Mouse (Mus musculus): ENCODE results near the gene Pgap3. TPM values are rescaled to one million over a fixed set of nuclear protein-coding genes. Genes with fewer than 3 reads are reported as not detected.

Gene Pgap3
- 4.6 and 6.4 TPM in 2 replicates for polyA plus RNA-seq (2012; ENCODE audit: insufficient read depth, insufficient read length, missing spikeins)

DNA sequence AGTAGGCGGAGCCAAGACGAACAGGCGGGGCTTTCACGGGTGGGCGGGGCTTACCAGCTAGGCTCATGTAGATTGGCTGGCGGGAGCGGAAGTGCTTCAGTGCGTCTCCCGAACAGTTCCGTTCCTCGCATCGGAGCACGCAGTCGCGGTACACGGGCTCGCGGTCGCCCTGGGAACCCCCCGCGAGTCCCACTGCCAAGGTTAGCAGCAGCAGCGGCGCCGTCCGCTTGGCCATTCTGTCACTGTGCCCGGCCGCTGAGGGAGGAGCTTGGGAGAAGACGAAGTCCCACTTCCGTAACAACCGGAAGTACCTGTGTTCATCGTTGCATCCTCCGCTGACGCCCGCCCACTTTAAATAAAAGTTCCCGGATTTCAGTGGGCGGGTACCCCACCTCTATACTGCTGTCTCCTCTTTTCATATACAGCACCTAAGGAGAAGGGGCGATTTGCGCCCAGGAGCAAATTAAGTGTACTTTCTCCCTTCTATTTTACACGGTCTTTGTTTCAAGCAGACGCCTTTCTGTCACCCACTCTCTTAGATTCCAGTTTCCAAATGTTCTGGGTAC lies at the start of gene Pgap3:
Pgap3 (minus strand) TSS at position 330 of the 566 bp plus-strand sequence.
- TF ChIP-seq POLR2A (IDR thresholded peaks at IDR 0.05; ENCODE audit: borderline replicate concordance, low read depth, low read length): no peak
- no peak for TF ChIP-seq CTCF (IDR thresholded peaks at IDR 0.05; ENCODE audit: low read depth, low read length)
- peak within 1 kb of the TSS; percentile 89 for H3K27ac ChIP-seq (ENCODE audit: insufficient read depth, low read depth, low read length)
- H3K4me3 ChIP-seq (ENCODE audit: insufficient read depth, low read length): peak within 1 kb of the TSS; percentile 84
- H3K4me1 ChIP-seq (ENCODE audit: control insufficient read depth, insufficient read depth, low read length): peaks cover 11% of the 10 kb centered on the region

DNA sequence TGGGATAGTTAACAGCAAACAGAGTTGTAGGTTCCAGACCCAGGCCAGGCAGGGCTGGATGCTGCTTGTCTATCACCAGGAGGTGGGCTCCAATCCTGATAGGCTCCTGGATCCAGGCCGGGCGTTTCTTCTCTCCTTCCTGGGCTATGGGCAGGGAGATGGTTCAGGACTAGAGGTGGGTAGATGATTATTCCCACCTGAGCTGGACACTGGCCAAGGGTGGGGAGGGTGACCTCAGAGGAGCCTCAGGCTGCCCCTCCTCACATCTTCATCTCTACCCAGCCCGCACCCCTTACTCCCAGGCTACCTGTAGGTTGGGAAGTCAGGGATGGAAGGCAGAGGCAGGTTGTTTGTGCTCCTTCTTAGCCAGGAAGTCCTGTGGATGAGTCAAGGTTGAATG lies 49.1 kb upstream of the Pgap3 start:
- TF ChIP-seq CTCF (IDR thresholded peaks at IDR 0.05; ENCODE audit: low read depth, low read length) (no peak), POLR2A (IDR thresholded peaks at IDR 0.05; ENCODE audit: borderline replicate concordance, low read depth, low read length) (no peak)
- H3K4me1 ChIP-seq (ENCODE audit: control insufficient read depth, insufficient read depth, low read length): no peaks in the 10 kb centered on the region
- H3K27ac ChIP-seq (ENCODE audit: insufficient read depth, low read depth, low read length): no peak overlapping the region
- no peak overlapping the region for H3K4me3 ChIP-seq (ENCODE audit: insufficient read depth, low read length)

DNA sequence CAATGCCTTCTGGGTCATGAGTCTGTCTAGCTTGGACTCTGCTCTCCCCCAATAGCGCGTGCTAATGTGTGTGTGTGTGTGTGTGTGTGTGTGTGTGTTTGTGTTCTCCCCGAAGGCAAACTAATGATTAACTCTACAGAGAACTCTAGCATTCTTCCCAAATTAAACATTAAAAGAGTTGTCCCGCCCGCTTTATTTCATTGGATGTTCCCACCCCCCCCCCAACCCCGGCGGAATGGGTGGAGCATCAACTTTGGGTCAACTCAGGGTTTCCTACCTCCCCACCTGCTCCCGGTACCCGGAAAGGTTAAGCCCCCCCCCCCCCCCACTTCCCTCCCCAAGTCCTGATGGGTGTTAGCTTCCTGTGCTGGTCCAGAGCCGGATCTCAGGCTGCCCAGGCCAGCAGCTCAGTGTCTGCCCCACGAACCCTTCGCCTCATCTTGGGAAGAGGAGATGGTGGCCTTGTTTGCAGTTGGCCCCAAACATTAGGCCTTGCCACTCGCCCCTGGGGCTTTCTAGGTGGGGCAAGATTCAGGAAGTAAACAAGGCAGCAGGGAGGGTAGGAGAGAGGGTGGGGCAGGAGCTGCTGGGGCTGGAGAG lies 48.0 kb upstream of the Pgap3 start:
- H3K27ac ChIP-seq (ENCODE audit: insufficient read depth, low read depth, low read length): no peak overlapping the region
- TF ChIP-seq CTCF (IDR thresholded peaks at IDR 0.05; ENCODE audit: low read depth, low read length) (no peak), POLR2A (IDR thresholded peaks at IDR 0.05; ENCODE audit: borderline replicate concordance, low read depth, low read length) (no peak)
- H3K4me3 ChIP-seq (ENCODE audit: insufficient read depth, low read length): no peak overlapping the region
- H3K4me1 ChIP-seq (ENCODE audit: control insufficient read depth, insufficient read depth, low read length): no peaks in the 10 kb centered on the region

DNA sequence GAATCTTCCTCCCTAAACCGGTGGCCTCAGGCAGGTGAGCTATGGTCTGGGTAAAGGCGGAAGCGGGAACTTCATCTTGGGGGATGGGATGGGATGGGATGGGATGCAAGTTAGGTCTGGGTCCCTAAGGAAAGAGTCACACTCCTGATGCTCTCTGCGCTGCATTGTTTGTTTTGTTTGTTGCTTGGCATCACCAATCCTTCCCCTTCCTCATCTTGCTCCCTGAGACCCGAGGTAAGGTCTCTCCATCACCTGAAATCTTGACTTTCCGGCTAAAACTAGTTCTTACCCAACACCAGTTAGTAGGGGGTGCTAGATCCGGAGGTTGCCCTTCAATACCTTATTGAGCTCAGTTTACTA lies 47.2 kb upstream of the Pgap3 start:
- Histone ChIP-seq H3K4me1 (ENCODE audit: control insufficient read depth, insufficient read depth, low read length) (no peaks in the 10 kb centered on the region), H3K4me3 (ENCODE audit: insufficient read depth, low read length) (no peak overlapping the region), H3K27ac (ENCODE audit: insufficient read depth, low read depth, low read length) (no peak overlapping the region)
- no peak for TF ChIP-seq CTCF (IDR thresholded peaks at IDR 0.05; ENCODE audit: low read depth, low read length)
- no peak for TF ChIP-seq POLR2A (IDR thresholded peaks at IDR 0.05; ENCODE audit: borderline replicate concordance, low read depth, low read length)

DNA sequence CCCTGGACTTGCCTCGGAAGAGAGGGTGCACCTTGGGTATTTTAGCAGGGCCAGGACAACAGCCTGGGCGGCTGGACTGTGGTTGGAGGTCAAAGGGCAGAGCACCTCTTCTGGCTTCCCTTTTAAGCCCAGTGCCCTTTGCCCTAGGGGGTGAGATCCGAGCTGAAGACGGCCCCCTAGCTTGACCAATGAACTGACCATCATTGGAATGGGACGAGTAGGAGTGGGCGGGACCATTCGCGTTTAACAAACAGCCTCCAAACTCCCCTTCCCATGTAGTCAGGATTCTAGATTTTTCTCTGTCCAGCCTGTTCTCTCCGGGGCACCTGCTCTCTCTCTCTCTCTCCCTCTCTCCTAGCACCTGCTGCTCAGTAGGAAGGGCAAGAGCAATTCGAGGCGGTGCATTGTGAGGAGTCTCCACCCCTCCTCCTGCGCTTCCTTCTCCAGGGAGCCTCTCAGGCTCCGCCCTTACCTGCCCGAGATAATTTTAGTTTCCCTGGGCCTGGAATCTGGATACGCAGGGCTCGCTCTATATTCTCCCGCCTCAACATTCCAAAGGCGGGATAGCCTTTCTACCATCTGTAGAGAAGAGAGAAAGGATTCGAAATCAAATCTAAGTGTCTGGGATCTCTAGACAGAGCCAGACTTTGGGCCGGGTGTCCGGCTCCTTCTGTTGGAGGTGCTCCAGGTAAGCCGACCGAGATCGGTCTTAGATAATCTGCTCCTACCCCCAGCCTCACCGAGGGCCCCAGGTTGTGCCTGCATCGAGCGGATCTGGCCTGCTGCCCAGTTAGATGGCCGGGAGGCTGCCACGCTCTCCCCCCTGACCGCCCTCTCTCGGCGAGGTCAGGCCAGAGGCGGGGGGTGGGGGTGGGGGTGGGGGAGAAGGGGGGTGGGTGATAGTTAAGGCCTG lies 46.5 kb upstream of the Pgap3 start:
- no peak for TF ChIP-seq CTCF (IDR thresholded peaks at IDR 0.05; ENCODE audit: low read depth, low read length)
- no peak for TF ChIP-seq POLR2A (IDR thresholded peaks at IDR 0.05; ENCODE audit: borderline replicate concordance, low read depth, low read length)
- Histone ChIP-seq H3K27ac (ENCODE audit: insufficient read depth, low read depth, low read length) (no peak overlapping the region), H3K4me3 (ENCODE audit: insufficient read depth, low read length) (no peak overlapping the region), H3K4me1 (ENCODE audit: control insufficient read depth, insufficient read depth, low read length) (no peaks in the 10 kb centered on the region)

DNA sequence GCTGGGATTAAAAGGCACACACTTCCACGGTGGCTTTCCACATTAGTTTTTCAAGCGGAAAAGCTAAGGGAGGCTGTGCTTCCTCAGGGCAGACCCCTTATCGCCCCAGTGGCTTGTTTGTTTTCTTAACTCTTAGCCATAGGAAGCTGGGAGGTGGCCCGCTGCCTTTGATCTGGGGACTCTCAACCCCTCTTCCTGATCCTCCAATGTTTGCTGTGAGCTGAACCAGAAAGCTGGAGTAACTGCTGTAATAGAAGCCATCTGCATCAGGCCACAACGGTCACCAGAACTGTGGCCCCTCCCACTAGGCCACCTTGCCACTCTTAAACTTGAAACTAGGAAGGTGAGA lies 45.9 kb upstream of the Pgap3 start, which contains the start of gene Grb7:
Grb7 (plus strand) TSS at position 182 of the 349 bp plus-strand sequence.
- Histone ChIP-seq H3K27ac (ENCODE audit: insufficient read depth, low read depth, low read length) (no peak within 1 kb of the TSS), H3K4me3 (ENCODE audit: insufficient read depth, low read length) (no peak within 1 kb of the TSS), H3K4me1 (ENCODE audit: control insufficient read depth, insufficient read depth, low read length) (no peaks in the 10 kb centered on the region)
- TF ChIP-seq POLR2A (IDR thresholded peaks at IDR 0.05; ENCODE audit: borderline replicate concordance, low read depth, low read length): no peak
- no peak for TF ChIP-seq CTCF (IDR thresholded peaks at IDR 0.05; ENCODE audit: low read depth, low read length)

DNA sequence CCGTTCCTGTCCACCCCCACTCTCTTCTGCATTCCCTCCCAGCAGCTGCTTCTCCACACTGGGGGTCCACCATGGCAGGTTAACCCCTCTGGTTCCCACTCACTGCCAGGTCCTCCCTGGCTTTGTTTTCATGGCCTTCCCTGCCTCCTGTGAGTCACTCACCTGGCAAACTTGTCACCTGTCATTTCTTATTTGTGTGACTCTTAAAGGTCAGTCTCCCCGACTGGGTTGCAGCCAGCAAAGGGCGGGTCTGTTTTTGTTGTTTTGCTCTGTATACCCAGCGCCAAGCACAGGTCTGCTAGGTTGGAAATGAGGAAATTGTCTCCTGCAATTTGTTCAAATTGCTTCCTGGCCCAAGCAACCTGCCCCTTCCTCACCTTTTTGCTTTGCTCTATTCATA lies 45.4 kb upstream of the Pgap3 start:
- no peak overlapping the region for H3K4me3 ChIP-seq (ENCODE audit: insufficient read depth, low read length)
- H3K27ac ChIP-seq (ENCODE audit: insufficient read depth, low read depth, low read length): no peak overlapping the region
- TF ChIP-seq POLR2A (IDR thresholded peaks at IDR 0.05; ENCODE audit: borderline replicate concordance, low read depth, low read length) (no peak), CTCF (IDR thresholded peaks at IDR 0.05; ENCODE audit: low read depth, low read length) (no peak)
- H3K4me1 ChIP-seq (ENCODE audit: control insufficient read depth, insufficient read depth, low read length): no peaks in the 10 kb centered on the region

DNA sequence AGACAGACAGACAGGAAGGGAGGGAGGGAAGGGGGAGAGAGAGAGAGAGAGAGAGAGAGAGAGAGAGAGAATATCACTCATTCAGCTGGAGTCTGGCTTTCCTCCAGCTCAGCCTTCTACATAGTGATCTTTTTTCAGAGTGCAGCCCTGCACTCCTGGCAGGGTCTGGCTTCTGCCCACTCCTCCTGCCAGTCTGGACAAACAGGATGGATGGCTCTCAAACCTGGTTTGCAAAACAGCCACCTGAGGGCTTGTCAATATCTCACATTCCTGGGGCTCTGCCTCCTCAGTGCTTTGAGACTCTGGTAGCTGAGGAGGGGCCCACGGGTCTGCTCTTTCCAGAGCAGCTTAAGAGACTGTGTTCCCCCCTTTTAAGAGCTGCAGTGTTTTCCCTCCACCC lies 44.9 kb upstream of the Pgap3 start:
- Histone ChIP-seq H3K27ac (ENCODE audit: insufficient read depth, low read depth, low read length) (no peak overlapping the region), H3K4me1 (ENCODE audit: control insufficient read depth, insufficient read depth, low read length) (no peaks in the 10 kb centered on the region), H3K4me3 (ENCODE audit: insufficient read depth, low read length) (no peak overlapping the region)
- TF ChIP-seq CTCF (IDR thresholded peaks at IDR 0.05; ENCODE audit: low read depth, low read length): no peak
- no peak for TF ChIP-seq POLR2A (IDR thresholded peaks at IDR 0.05; ENCODE audit: borderline replicate concordance, low read depth, low read length)

DNA sequence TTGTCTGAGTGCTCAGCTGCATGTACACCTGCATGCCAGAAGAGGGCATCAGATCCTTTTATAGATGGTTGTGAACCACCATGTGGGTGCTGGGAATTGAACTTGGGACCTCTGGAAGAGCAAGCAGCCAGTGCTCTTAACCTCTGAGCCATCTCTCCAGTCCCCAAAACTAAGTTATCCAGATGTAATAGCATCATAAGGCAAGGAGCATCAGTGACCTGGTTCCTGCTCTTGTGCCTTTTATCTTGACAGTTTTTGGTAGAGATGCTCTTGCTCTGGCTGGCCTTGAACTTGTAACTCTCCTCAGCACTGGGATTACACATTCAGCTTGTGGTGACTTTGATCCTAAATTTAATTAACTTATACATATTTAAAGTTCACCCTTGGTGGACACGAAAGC lies 43.4 kb upstream of the Pgap3 start:
- no peak for TF ChIP-seq CTCF (IDR thresholded peaks at IDR 0.05; ENCODE audit: low read depth, low read length)
- TF ChIP-seq POLR2A (IDR thresholded peaks at IDR 0.05; ENCODE audit: borderline replicate concordance, low read depth, low read length): no peak
- no peak overlapping the region for H3K27ac ChIP-seq (ENCODE audit: insufficient read depth, low read depth, low read length)

More for the DNA sequence above, 43.4 kb upstream of the Pgap3 start:
- Histone ChIP-seq H3K4me1 (ENCODE audit: control insufficient read depth, insufficient read depth, low read length) (no peaks in the 10 kb centered on the region), H3K4me3 (ENCODE audit: insufficient read depth, low read length) (no peak overlapping the region)

All from bone marrow macrophage, adult 2 months (primary cell).